9 mouse cellular contexts compared by ENCODE assay signal in the genomic region with DNA sequence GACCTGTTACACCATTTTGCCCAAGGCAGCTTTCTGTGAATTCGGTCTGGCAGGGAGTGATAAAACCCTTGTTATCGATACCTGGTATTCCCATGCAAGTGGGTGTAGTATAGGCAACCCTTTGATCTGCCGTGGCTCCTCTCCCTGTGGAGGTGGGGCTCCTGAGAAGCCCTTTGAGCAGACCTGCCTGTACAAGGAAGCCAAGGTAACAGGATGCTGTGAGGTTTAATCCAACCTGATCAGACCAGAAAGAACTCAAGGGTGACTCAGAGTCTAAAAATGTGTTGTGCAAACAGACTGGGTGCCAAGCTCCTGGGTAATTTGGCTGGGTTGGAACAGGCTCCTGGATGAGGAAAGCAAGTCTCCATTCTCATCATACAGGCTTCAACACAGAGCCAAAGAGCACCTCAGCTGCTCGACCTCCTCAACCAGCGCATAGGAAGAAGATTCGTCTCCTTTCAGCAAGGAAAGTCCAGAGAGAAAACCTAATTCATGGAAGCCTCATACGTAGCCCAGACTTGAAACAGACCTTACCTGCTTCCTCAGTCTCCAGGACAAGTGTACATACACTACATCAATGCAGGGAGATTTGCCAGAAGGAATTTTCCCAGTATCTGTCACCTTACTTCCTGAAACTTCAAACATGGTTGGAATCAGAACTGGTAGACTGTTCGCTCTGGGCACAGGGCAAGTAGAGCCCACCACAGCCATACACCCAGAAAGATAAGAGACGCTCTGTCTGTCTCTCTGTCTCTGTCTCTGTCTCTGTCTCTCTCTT. TPM values are rescaled to one million over a fixed set of nuclear protein-coding genes. Genes with fewer than 3 reads are reported as not detected.
DNase-seq lines count a peak whose midpoint lies in the region; ATAC-seq and TF ChIP-seq lines count a peak whose summit lies in the region.
"Had no signal": no experiment of that assay in that cellular context is flagged by ENCODE, and none has a peak within 500 bp of the region (broad histone marks: within the 10 kb centered on the region; RNA-seq: fewer than 3 reads in every experiment).

No protein-coding gene starts in this region.

- no peak for TF ChIP-seq CTCF in gastrocnemius, adult 2 months (IDR thresholded peaks at IDR 0.05)

- H3K4me3 ChIP-seq in liver, embryonic 15.5 days (replicated peaks): no peak overlapping the region
- no peak overlapping the region for H3K4me3 ChIP-seq in gastrocnemius, adult 2 months
- H3K4me3 ChIP-seq in hindbrain, embryonic 10.5 days: no peak overlapping the region

- no peak overlapping the region for H3K27ac ChIP-seq in liver, embryonic 15.5 days (replicated peaks)
- no peak overlapping the region for H3K27ac ChIP-seq in gastrocnemius, adult 2 months
- H3K27ac ChIP-seq in hindbrain, embryonic 10.5 days: no peak overlapping the region

- no peaks in the 10 kb centered on the region for H3K27me3 ChIP-seq in liver, embryonic 15.5 days
- no peaks in the 10 kb centered on the region for H3K27me3 ChIP-seq in hindbrain, embryonic 10.5 days (ENCODE audit: insufficient read depth, poor library complexity, severe bottlenecking)

- H3K36me3 ChIP-seq in liver, embryonic 15.5 days (replicated peaks): no peaks in the 10 kb centered on the region
- H3K36me3 ChIP-seq in hindbrain, embryonic 10.5 days: no peaks in the 10 kb centered on the region

- H3K4me2 ChIP-seq in liver, embryonic 15.5 days: no peak overlapping the region

- ATAC-seq in liver, embryonic 15.5 days (ENCODE audit: insufficient read depth): peak; percentile 76
- ATAC-seq in granulocyte monocyte progenitor cell, adult 5-6 weeks (replicated peaks; ENCODE audit: poor library complexity, severe bottlenecking): no peak

- 46% methylated on average over 9 of the region's 9 CpGs for WGBS in liver, embryonic 15.5 days (ENCODE audit: insufficient replicate concordance)
- WGBS in hindbrain, embryonic 10.5 days: 87% methylated on average over 9 of the region's 9 CpGs

- peak; percentile 69 for DNase-seq in urinary bladder, postnatal 14 days (ENCODE audit: low spot score)
- no peak for DNase-seq in urinary bladder, postnatal 10 days (ENCODE audit: low spot score)
- DNase-seq in heart, postnatal 25 days (ENCODE audit: low spot score): peak; percentile 11
- DNase-seq in gastrocnemius, postnatal 14 days: no peak
- DNase-seq in gastrocnemius, adult 2 months: no peak
- DNase-seq in hindbrain, embryonic 10.5 days (ENCODE audit: low spot score): no peak

- H3K9ac ChIP-seq in liver, embryonic 15.5 days: no peak overlapping the region

- no peaks in the 10 kb centered on the region for H3K9me3 ChIP-seq in liver, embryonic 15.5 days (replicated peaks)
- H3K9me3 ChIP-seq in hindbrain, embryonic 10.5 days: no peaks in the 10 kb centered on the region

- intact Hi-C loops in heart, postnatal 25 days (cut with DNase I): no loop called here
- intact Hi-C loops in gastrocnemius, postnatal 14 days (cut with DNase I; ENCODE audit: low total_unique reads): no loop called here
- intact Hi-C loops in gastrocnemius, adult 2 months (cut with DNase I): no loop called here

- peaks cover 21% of the 10 kb centered on the region for H3K4me1 ChIP-seq in liver, embryonic 15.5 days (replicated peaks)
- H3K4me1 ChIP-seq in hindbrain, embryonic 10.5 days (replicated peaks): no peaks in the 10 kb centered on the region

RNA-seq across cellular contexts. Expression of a gene that starts 29.5 kb away (rescaled TPM):
- 1 to 10 TPM; 5.6 to 8.6 TPM for total RNA-seq in heart, postnatal 25 days (2021)
- polyA plus RNA-seq in liver, embryonic 15.5 days (2015; fragmentation: Nextera tagmentation; extraction: Ambion mirVana): 1.5 and 2.1 TPM in 2 replicates
- 1 to 10 TPM; 2.3 to 3.5 TPM for total RNA-seq in gastrocnemius, postnatal 14 days (2021)
- total RNA-seq in granulocyte monocyte progenitor cell, adult 5-6 weeks (2014; fragmentation: Nextera tagmentation): 9.0 and 12.3 TPM in 2 replicates
- 5.5 and 6.5 TPM in 2 replicates for total RNA-seq in granulocyte monocyte progenitor cell, adult 5-6 weeks (2017)
- 1 to 10 TPM; 2.6 to 3.7 TPM for total RNA-seq in gastrocnemius, adult 2 months (2021)
- polyA plus RNA-seq in hindbrain, embryonic 10.5 days (2016; fragmentation: Nextera tagmentation; extraction: Ambion mirVana): 15.1 and 15.4 TPM in 2 replicates

RNA-seq across cellular contexts. Expression of a gene that starts 29.9 kb away (rescaled TPM):
- total RNA-seq in heart, postnatal 25 days (2021): 1 to 10 TPM; 1.7 to 2.3 TPM
- polyA plus RNA-seq in liver, embryonic 15.5 days (2015; fragmentation: Nextera tagmentation; extraction: Ambion mirVana): not detected in 2 replicates
- 1 to 10 TPM; 3.8 to 3.9 TPM for total RNA-seq in gastrocnemius, postnatal 14 days (2021)
- 0.68 and 1.6 TPM in 2 replicates for total RNA-seq in granulocyte monocyte progenitor cell, adult 5-6 weeks (2014; fragmentation: Nextera tagmentation)
- total RNA-seq in granulocyte monocyte progenitor cell, adult 5-6 weeks (2017): 3.4 and 4.5 TPM in 2 replicates
- under 1 TPM; 0.20 to 0.87 TPM for total RNA-seq in gastrocnemius, adult 2 months (2021)
- 1.6 and 3.0 TPM in 2 replicates for polyA plus RNA-seq in hindbrain, embryonic 10.5 days (2016; fragmentation: Nextera tagmentation; extraction: Ambion mirVana)
- total RNA-seq: megakaryocyte, adult 5-6 weeks had no signal

Comparison
In these comparisons a context has a peak if more than half of its experiments do, and no peak if none do; other contexts are left out.
1. DNase-seq: peak in urinary bladder, postnatal 14 days (single experiment) and heart, postnatal 25 days (single experiment); none in urinary bladder, postnatal 10 days (single experiment), gastrocnemius, postnatal 14 days (single experiment), gastrocnemius, adult 2 months (single experiment) and hindbrain, embryonic 10.5 days (single experiment).